Mouse (Mus musculus) mouse embryonic stem cell (cell line): ENCODE data around the gene Elane.
"Not testable (repeated sequence)": the region's sequence is repeated elsewhere in the genome, so short reads cannot be mapped to it uniquely, and the experiment has no call there.

ENCODE experiments used
- in situ Hi-C, 2 experiments: fragments of 300-500 bp; cut with MboI; formaldehyde crosslinking; loops; 1 replicate in 1 of 2; 3 replicates in 1 of 2; pipeline ENCODE4 v1.14.3; 2019 to 2020; ENCODE audit warnings: low sequenced_read_pairs in 2 of 2, low pct_unique_long_range_greater_than_20kb in 1 of 2, mixed read lengths in 1 of 2; ENCODE audit not compliant: unreplicated experiment in 1 of 2

The Elane gene

GRCm38 (mm10) chr10:79874290-79874862 lies 11.7 kb upstream of the Elane start, which contains the start of the genes Prtn3 and Plppr3:
Prtn3 (plus strand) TSS chr10:79874476.
Plppr3 (minus strand) TSS chr10:79874634.
- in situ Hi-C loops: no loop called here

GRCm38 (mm10) chr10:79877174-79877573 lies 8.9 kb upstream of the Elane start:
- in situ Hi-C loops: no loop called here

DNA sequence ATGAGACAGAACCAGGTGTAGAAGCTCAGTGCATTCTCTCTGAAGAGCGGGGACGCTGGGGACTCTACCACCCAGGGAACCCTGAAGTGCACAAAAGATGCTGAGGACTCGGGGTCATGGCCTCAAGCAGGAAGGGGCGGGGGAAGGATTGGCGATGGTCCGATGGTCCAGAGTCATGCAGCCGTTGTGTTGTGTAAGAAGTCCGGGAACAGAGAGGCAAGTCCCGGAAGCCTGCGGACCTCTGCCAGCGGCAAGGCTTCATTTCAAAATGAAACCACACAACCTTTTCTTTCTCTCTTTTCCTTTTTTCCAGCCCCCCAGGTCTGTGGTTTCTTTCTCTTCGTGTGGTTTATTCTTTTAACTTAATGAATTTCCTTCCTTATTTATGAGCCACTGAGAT lies 8.3 kb upstream of the Elane start:
- in situ Hi-C loops: no loop called here

DNA sequence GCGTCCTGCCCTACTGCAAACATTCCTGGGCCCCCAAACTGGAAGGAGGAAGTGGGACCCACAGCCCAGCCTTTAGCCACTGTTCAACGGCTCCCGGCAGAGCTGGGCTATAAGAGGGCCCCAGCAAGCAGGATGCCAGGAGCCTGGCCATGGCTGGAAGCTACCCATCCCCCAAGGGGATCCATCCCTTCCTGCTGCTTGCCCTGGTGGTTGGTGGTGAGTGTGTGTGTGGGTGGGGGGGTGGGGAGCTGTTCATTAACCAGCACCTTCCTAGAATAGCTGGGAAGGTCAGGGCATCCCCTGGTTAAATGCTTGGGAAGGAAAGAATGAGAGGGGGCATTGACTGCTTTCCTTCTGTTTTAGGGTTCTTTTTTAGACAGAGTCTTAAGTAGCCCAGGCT lies 6.5 kb upstream of the Elane start:
- in situ Hi-C loops: no loop called here

- in situ Hi-C loops: loop anchor here in 1 of 2 experiments (5.0 kb wide), 2 partner anchors 47 to 48 kb away; partner anchors contain the start of gene Arid3a
Observed at GRCm38 (mm10) chr10:79880721-79881120, 5.3 kb upstream of the Elane start.

DNA sequence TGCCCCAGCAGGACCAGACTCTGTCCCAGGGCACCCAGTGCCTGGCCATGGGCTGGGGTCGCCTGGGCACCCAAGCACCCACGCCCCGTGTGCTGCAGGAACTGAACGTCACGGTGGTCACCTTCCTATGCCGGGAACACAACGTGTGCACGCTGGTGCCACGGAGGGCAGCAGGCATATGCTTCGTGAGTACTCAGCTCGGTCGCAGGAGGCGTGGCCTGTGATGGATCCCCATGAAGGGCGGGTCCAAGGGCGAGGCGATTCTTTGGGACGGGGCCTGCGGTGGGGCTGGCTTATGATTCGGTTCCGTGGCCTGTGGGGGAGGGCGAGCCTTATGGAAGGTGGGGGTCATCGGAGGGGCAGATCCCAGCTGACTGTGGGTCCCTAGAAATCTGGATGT lies 4.1 kb upstream of the Elane start:
- in situ Hi-C loops: loop anchor here in 1 of 2 experiments (5.0 kb wide), 2 partner anchors 45 to 50 kb away; partner anchors contain the start of gene Arid3a

DNA sequence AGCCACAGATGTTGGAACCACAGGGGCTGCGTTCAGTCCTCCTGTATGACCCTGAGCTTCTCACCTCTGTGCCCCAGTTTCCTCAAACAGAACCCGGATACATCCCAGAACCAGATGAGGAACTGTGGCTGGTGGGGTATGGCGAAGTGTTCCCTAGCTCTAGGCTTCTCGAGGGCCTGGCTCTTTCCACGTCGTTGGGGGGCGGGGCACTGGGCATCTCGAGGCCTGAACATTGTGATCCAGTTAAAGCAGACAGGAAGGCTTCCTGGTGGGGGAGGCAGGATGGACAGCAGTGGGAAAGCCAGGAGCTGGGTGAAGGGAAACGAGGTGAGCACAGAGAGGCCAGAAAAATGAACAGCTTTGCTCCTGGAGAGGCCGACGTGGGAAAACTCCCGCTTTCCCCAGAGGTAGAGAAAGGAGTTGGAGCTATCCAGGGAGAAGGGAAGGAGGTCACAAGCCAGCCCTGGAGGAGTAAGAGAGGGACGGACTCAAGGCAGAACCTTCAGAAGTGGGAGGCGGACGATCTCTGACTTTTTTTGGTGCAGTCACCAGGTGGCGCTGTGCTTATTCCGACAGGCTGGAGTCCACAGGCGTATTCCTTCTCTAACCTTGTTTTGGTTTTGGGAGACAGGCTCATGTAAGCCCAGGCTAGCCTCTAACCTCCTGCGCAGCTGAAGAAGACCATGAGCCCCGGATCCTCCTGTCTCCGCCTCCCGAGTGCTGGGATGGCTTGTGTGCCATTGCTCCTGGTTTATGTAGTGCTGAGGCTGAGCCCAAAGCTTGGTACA lies 2.6 kb upstream of the Elane start:
- in situ Hi-C loops: loop anchor here in 1 of 2 experiments (5.0 kb wide), 2 partner anchors 44 to 51 kb away; partner anchors contain the start of gene Arid3a

GRCm38 (mm10) chr10:79884446-79884845 lies 1.6 kb upstream of the Elane start:
- in situ Hi-C loops: loop anchor here in 1 of 2 experiments (5.0 kb wide), 2 partner anchors 43 to 52 kb away; partner anchors contain the start of gene Arid3a

GRCm38 (mm10) chr10:79884938-79885337 lies 1.1 kb upstream of the Elane start:
- in situ Hi-C loops: loop anchor here in 1 of 2 experiments (5.0 kb wide), 2 partner anchors 42 to 53 kb away; partner anchors contain the start of gene Arid3a

GRCm38 (mm10) chr10:79886611-79887010 lies 564 bp downstream of the Elane start:
- in situ Hi-C loops: no loop called here

GRCm38 (mm10) chr10:79889386-79889785 lies 3.3 kb downstream of the Elane start:
- in situ Hi-C loops: no loop called here

- in situ Hi-C loops: no loop called here
Observed at GRCm38 (mm10) chr10:79890670-79891069, 4.6 kb downstream of the Elane start, which contains the start of gene Cfd. Cfd (plus strand) TSS chr10:79890853.

- in situ Hi-C loops: not testable (repeated sequence)
Observed at GRCm38 (mm10) chr10:79892451-79893118, 6.5 kb downstream of the Elane start.

DNA sequence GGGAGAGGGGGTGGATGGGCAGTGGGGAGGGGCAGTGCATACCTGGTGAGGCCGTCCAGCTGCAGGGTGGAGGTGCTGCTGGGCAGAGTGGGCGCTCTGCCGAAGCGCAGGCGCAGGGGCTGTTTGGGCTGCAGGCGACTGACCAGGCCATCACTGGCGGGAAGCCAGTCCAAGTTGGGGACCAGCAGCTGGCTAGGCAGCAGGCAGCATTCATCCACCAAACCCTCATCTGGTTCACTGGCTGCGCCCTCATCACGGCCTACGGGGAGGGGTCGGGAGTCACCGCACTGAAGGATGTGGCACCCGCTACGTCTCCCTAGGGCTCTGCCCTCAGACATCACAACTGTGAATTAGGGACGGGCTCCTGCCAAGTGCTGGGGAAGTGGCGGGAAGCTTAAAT lies 10.3 kb downstream of the Elane start:
- in situ Hi-C loops: no loop called here

DNA sequence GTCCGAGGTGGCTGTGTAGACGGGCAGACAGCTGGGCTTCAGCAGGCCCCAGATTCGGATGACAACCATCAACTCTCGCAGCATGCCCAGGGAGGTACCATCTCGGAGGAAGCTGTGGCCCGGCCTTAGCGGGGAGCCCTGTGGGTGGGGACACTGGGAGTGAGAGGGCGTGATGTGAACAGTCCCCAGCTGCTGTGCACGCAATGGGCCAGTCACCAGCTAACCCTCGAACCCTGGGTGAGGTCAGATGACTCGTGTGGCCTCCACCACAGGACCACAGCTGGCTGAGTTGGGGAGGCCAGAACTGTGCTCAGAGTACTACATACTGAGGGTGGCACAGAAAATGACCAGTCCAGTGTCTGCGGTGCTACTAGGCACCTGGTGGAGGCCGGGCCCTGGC lies 10.8 kb downstream of the Elane start:
- in situ Hi-C loops: no loop called here

DNA sequence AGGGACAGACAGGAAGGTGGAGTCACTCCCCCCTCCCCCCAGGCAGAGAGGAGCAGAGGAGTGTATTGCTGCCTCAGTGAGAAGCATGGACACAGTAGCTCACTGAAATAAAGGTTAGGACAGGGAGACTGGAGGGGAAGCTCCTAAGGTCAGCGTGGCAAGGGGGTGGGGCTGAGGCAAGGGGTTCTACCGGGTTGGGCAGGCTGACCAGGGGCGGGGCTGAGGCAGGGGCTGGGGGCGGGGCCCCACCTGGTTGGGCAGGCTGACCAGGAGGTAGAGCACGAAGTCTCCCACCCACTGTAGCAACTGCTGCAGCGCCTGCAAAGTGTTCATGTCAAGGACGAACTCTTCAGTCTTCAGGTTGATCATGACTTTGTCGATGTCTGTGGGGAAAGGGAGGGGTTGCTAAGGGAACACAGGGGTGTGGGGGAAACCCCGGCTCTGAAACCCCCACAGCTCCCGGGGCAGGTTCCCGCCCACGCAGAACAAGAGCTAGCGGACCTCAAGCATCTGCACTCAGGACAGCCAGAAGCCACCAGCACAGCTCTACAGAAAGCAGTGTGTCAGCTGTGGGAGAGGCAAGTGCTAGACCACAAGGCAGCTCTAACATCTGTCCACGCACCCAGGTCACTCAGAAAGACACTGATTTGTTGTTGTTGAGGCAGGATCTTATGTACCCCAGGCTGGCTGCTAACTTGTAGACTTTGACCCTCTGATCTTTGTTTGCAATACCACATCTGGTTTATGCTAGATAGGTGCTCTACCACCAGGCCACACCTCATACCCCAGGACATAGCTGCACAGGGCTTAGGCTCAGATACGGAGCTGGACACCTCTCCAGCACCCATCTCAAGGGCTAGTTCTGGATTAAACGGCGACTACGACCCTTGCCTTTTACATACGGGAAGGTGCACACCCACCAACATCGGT lies 11.5 kb downstream of the Elane start:
- in situ Hi-C loops: no loop called here

DNA sequence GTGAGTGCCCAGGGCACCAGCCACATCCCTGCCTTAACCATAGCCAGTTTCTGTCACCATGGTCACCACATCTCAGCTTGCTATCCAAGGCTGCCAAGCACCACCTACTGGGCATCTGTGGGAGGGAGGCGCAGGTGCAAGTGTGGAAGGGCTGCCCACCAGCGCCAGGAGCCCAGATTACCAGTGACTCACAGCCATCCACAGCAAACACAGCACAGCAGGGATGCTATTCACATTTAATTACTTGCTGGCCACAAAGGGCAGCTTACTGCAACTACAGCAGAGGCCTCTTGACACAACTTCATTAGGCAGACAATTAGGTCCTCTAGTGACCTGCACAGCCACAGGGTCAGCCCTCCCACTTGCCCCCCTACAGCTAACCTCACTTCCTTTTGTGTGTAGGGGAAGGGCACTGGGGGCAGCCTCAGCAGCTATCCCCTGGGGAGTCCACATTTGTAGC lies 14.9 kb downstream of the Elane start:
- in situ Hi-C loops: no loop called here

- in situ Hi-C loops: no loop called here
Observed at GRCm38 (mm10) chr10:79906712-79907111, 20.7 kb downstream of the Elane start.
